Mouse (Mus musculus): ENCODE measurements around the gene Tgfb3. TPM values are rescaled to one million over a fixed set of nuclear protein-coding genes. Genes with fewer than 3 reads are reported as not detected.

Tgfb3 gene
- polyA plus RNA-seq, 2 experiments: 64.7 to 85.0 TPM

GRCm38 (mm10) chr12:86094075-86094474 lies 15.2 kb upstream of the Tgfb3 start:
- H3K9ac ChIP-seq (ENCODE audit: low read depth, low read length, severe bottlenecking): no peak overlapping the region
- no peak for TF ChIP-seq POLR2A (IDR thresholded peaks at IDR 0.05; ENCODE audit: borderline replicate concordance, extremely low read depth, insufficient read depth, insufficient read length)
- H3K36me3 ChIP-seq (ENCODE audit: control insufficient read depth, insufficient read depth, low read length): peaks cover 8% of the 10 kb centered on the region
- no peaks in the 10 kb centered on the region for H3K27me3 ChIP-seq (ENCODE audit: control insufficient read depth, insufficient read depth, low read length)
- H3K4me2 ChIP-seq (replicated peaks; ENCODE audit: low read depth, low read length, severe bottlenecking): no peak overlapping the region
- H3K9me3 ChIP-seq (ENCODE audit: control insufficient read depth, low read length): no peaks in the 10 kb centered on the region
- ATAC-seq (ENCODE audit: low FRiP score, low read depth) (no peak), DNase-seq (ENCODE audit: low spot score) (no peak)
- H3K4me1 ChIP-seq (ENCODE audit: control insufficient read depth, insufficient read depth, low read length): peaks cover 4% of the 10 kb centered on the region
- WGBS: 96% methylated on average over 4 of the region's 4 CpGs
- no peak overlapping the region for H3K4me3 ChIP-seq (replicated peaks; ENCODE audit: low read length)
- no peak overlapping the region for H3K27ac ChIP-seq (replicated peaks; ENCODE audit: low read depth, low read length)

GRCm38 (mm10) chr12:86091601-86092132 lies 12.8 kb upstream of the Tgfb3 start:
- Histone ChIP-seq H3K36me3 (ENCODE audit: control insufficient read depth, insufficient read depth, low read length) (peaks cover 15% of the 10 kb centered on the region), H3K27me3 (ENCODE audit: control insufficient read depth, insufficient read depth, low read length) (no peaks in the 10 kb centered on the region), H3K27ac (replicated peaks; ENCODE audit: low read depth, low read length) (no peak overlapping the region), H3K4me2 (replicated peaks; ENCODE audit: low read depth, low read length, severe bottlenecking) (no peak overlapping the region), H3K9me3 (ENCODE audit: control insufficient read depth, low read length) (no peaks in the 10 kb centered on the region), H3K4me1 (ENCODE audit: control insufficient read depth, insufficient read depth, low read length) (peaks cover 4% of the 10 kb centered on the region), H3K4me3 (replicated peaks; ENCODE audit: low read length) (no peak overlapping the region), H3K9ac (ENCODE audit: low read depth, low read length, severe bottlenecking) (no peak overlapping the region)
- 43% methylated on average over 18 of the region's 18 CpGs for WGBS
- peak; percentile 66 for ATAC-seq (ENCODE audit: low FRiP score, low read depth)
- TF ChIP-seq POLR2A (IDR thresholded peaks at IDR 0.05; ENCODE audit: borderline replicate concordance, extremely low read depth, insufficient read depth, insufficient read length): no peak
- DNase-seq (ENCODE audit: low spot score): peak; percentile 22

DNA sequence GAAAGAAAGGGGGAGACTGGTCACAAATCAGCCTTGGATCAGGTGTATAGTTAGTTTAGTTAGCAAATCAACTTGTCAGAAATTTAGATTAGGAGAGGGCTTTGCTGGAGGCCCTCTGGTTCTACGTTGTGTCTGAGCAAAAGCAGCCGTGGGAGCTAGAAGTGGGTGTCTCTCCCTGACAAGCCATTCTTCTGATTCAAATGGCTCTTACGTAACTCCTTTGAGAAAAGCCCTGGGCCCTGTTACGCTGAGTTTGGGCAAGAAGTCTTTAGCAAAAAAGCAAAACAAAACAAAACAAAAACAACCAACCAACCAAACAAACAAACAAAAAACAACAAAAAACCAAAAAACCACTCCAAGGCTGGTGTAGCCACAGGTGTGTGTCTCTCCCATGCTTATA lies 11.9 kb upstream of the Tgfb3 start:
- peaks cover 21% of the 10 kb centered on the region for H3K36me3 ChIP-seq (ENCODE audit: control insufficient read depth, insufficient read depth, low read length)
- H3K4me1 ChIP-seq (ENCODE audit: control insufficient read depth, insufficient read depth, low read length): peaks cover 4% of the 10 kb centered on the region
- H3K4me2 ChIP-seq (replicated peaks; ENCODE audit: low read depth, low read length, severe bottlenecking): no peak overlapping the region
- 76% methylated on average over 4 of the region's 4 CpGs for WGBS
- no peaks in the 10 kb centered on the region for H3K9me3 ChIP-seq (ENCODE audit: control insufficient read depth, low read length)
- no peak overlapping the region for H3K9ac ChIP-seq (ENCODE audit: low read depth, low read length, severe bottlenecking)
- ATAC-seq (ENCODE audit: low FRiP score, low read depth) (no peak), DNase-seq (ENCODE audit: low spot score) (no peak)
- H3K27ac ChIP-seq (replicated peaks; ENCODE audit: low read depth, low read length): no peak overlapping the region
- H3K4me3 ChIP-seq (replicated peaks; ENCODE audit: low read length): no peak overlapping the region
- no peak for TF ChIP-seq POLR2A (IDR thresholded peaks at IDR 0.05; ENCODE audit: borderline replicate concordance, extremely low read depth, insufficient read depth, insufficient read length)
- H3K27me3 ChIP-seq (ENCODE audit: control insufficient read depth, insufficient read depth, low read length): no peaks in the 10 kb centered on the region

- DNase-seq (ENCODE audit: low spot score): peak; percentile 18
- Histone ChIP-seq H3K4me1 (ENCODE audit: control insufficient read depth, insufficient read depth, low read length) (peaks cover 6% of the 10 kb centered on the region), H3K27ac (replicated peaks; ENCODE audit: low read depth, low read length) (no peak overlapping the region), H3K9ac (ENCODE audit: low read depth, low read length, severe bottlenecking) (no peak overlapping the region), H3K27me3 (ENCODE audit: control insufficient read depth, insufficient read depth, low read length) (no peaks in the 10 kb centered on the region), H3K36me3 (ENCODE audit: control insufficient read depth, insufficient read depth, low read length) (peaks cover 22% of the 10 kb centered on the region), H3K4me2 (replicated peaks; ENCODE audit: low read depth, low read length, severe bottlenecking) (no peak overlapping the region), H3K4me3 (replicated peaks; ENCODE audit: low read length) (no peak overlapping the region), H3K9me3 (ENCODE audit: control insufficient read depth, low read length) (no peaks in the 10 kb centered on the region)
- no peak for TF ChIP-seq POLR2A (IDR thresholded peaks at IDR 0.05; ENCODE audit: borderline replicate concordance, extremely low read depth, insufficient read depth, insufficient read length)
- no peak for ATAC-seq (ENCODE audit: low FRiP score, low read depth)
- 76% methylated on average over 7 of the region's 7 CpGs for WGBS
Observed at GRCm38 (mm10) chr12:86088042-86088441, 9.2 kb upstream of the Tgfb3 start.

GRCm38 (mm10) chr12:86086550-86086949 lies 7.7 kb upstream of the Tgfb3 start:
- H3K27ac ChIP-seq (replicated peaks; ENCODE audit: low read depth, low read length): no peak overlapping the region
- no peak for DNase-seq (ENCODE audit: low spot score)
- peaks cover 11% of the 10 kb centered on the region for H3K4me1 ChIP-seq (ENCODE audit: control insufficient read depth, insufficient read depth, low read length)
- no peak overlapping the region for H3K9ac ChIP-seq (ENCODE audit: low read depth, low read length, severe bottlenecking)
- H3K36me3 ChIP-seq (ENCODE audit: control insufficient read depth, insufficient read depth, low read length): peaks cover 22% of the 10 kb centered on the region
- no peaks in the 10 kb centered on the region for H3K9me3 ChIP-seq (ENCODE audit: control insufficient read depth, low read length)
- no peaks in the 10 kb centered on the region for H3K27me3 ChIP-seq (ENCODE audit: control insufficient read depth, insufficient read depth, low read length)
- ATAC-seq (ENCODE audit: low FRiP score, low read depth): no peak
- H3K4me2 ChIP-seq (replicated peaks; ENCODE audit: low read depth, low read length, severe bottlenecking): no peak overlapping the region
- TF ChIP-seq POLR2A (IDR thresholded peaks at IDR 0.05; ENCODE audit: borderline replicate concordance, extremely low read depth, insufficient read depth, insufficient read length): no peak
- H3K4me3 ChIP-seq (replicated peaks; ENCODE audit: low read length): no peak overlapping the region
- 59% methylated on average over 8 of the region's 8 CpGs for WGBS

- DNase-seq (ENCODE audit: low spot score): no peak
- Histone ChIP-seq H3K9me3 (ENCODE audit: control insufficient read depth, low read length) (no peaks in the 10 kb centered on the region), H3K9ac (ENCODE audit: low read depth, low read length, severe bottlenecking) (no peak overlapping the region), H3K36me3 (ENCODE audit: control insufficient read depth, insufficient read depth, low read length) (peaks cover 22% of the 10 kb centered on the region), H3K27me3 (ENCODE audit: control insufficient read depth, insufficient read depth, low read length) (no peaks in the 10 kb centered on the region), H3K27ac (replicated peaks; ENCODE audit: low read depth, low read length) (no peak overlapping the region), H3K4me3 (replicated peaks; ENCODE audit: low read length) (no peak overlapping the region), H3K4me1 (ENCODE audit: control insufficient read depth, insufficient read depth, low read length) (peaks cover 7% of the 10 kb centered on the region), H3K4me2 (replicated peaks; ENCODE audit: low read depth, low read length, severe bottlenecking) (no peak overlapping the region)
- WGBS: 83% methylated on average over 7 of the region's 7 CpGs
- ATAC-seq (ENCODE audit: low FRiP score, low read depth): no peak
- TF ChIP-seq POLR2A (IDR thresholded peaks at IDR 0.05; ENCODE audit: borderline replicate concordance, extremely low read depth, insufficient read depth, insufficient read length): no peak
Observed at GRCm38 (mm10) chr12:86085873-86086272, 7.0 kb upstream of the Tgfb3 start.
